Mouse (Mus musculus): Measurements from ENCODE around the gene Tppp.
"Not testable (repeated sequence)": the region's sequence is repeated elsewhere in the genome, so short reads cannot be mapped to it uniquely, and the experiment has no call there.

Gene Tppp

GRCm38 (mm10) chr13:74008948-74009718 lies at the start of gene Tppp:
Gene Tppp (plus strand): TSS chr13:74009407.
- peak; percentile 95 for DNase-seq (ENCODE audit: low spot score)

GRCm38 (mm10) chr13:73960117-73960652 lies 49.0 kb upstream of the Tppp start:
- DNase-seq (ENCODE audit: low spot score) = peak; percentile 33

- DNase-seq (ENCODE audit: low spot score) = no peak
Measured at GRCm38 (mm10) chr13:73961177-73961576, 48.0 kb upstream of the Tppp start.

- no peak for DNase-seq (ENCODE audit: low spot score)
Measured at GRCm38 (mm10) chr13:73963551-73963950, 45.7 kb upstream of the Tppp start, which contains the start of gene Zdhhc11. Gene Zdhhc11 (plus strand): TSS chr13:73963851.

- DNase-seq (ENCODE audit: low spot score) = peak; percentile 66
Measured at GRCm38 (mm10) chr13:73970545-73971448, 38.4 kb upstream of the Tppp start.

- DNase-seq (ENCODE audit: low spot score) = no peak
Measured at GRCm38 (mm10) chr13:73974523-73974922, 34.7 kb upstream of the Tppp start.

- DNase-seq (ENCODE audit: low spot score) = no peak
Measured at GRCm38 (mm10) chr13:73976935-73977334, 32.3 kb upstream of the Tppp start.

- no peak for DNase-seq (ENCODE audit: low spot score)
Measured at GRCm38 (mm10) chr13:73990325-73990724, 18.9 kb upstream of the Tppp start.

GRCm38 (mm10) chr13:73990761-73991160 lies 18.4 kb upstream of the Tppp start:
- DNase-seq (ENCODE audit: low spot score) = no peak

- DNase-seq (ENCODE audit: low spot score) = no peak
Measured at GRCm38 (mm10) chr13:73991267-73991666, 17.9 kb upstream of the Tppp start.

- no peak for DNase-seq (ENCODE audit: low spot score)
Measured at GRCm38 (mm10) chr13:73996456-73996855, 12.8 kb upstream of the Tppp start.

- DNase-seq (ENCODE audit: low spot score) = no peak
Measured at GRCm38 (mm10) chr13:74000519-74000918, 8.7 kb upstream of the Tppp start.

GRCm38 (mm10) chr13:74000961-74001360 lies 8.2 kb upstream of the Tppp start:
- DNase-seq (ENCODE audit: low spot score) = no peak

- no peak for DNase-seq (ENCODE audit: low spot score)
Measured at GRCm38 (mm10) chr13:74001492-74001891, 7.7 kb upstream of the Tppp start.

- DNase-seq (ENCODE audit: low spot score) = not testable (repeated sequence)
Measured at GRCm38 (mm10) chr13:74006881-74007280, 2.3 kb upstream of the Tppp start.

- not testable (repeated sequence) for DNase-seq (ENCODE audit: low spot score)
Measured at GRCm38 (mm10) chr13:74008216-74008615, 991 bp upstream of the Tppp start.

- DNase-seq (ENCODE audit: low spot score) = peak; percentile 88
Measured at GRCm38 (mm10) chr13:74009791-74010614, 796 bp downstream of the Tppp start.

GRCm38 (mm10) chr13:74010678-74011077 lies 1.5 kb downstream of the Tppp start:
- no peak for DNase-seq (ENCODE audit: low spot score)

- no peak for DNase-seq (ENCODE audit: low spot score)
Measured at GRCm38 (mm10) chr13:74015908-74016307, 6.7 kb downstream of the Tppp start.

- DNase-seq (ENCODE audit: low spot score) = no peak
Measured at GRCm38 (mm10) chr13:74017426-74017825, 8.2 kb downstream of the Tppp start.

- not testable (repeated sequence) for DNase-seq (ENCODE audit: low spot score)
Measured at GRCm38 (mm10) chr13:74019006-74019405, 9.8 kb downstream of the Tppp start.

All from layer of hippocampus, adult 11-12 months (tissue).